Mouse (Mus musculus) CH12.LX (cell line): ENCODE results near the gene Bok. TPM values are rescaled to one million over a fixed set of nuclear protein-coding genes. Genes with fewer than 3 reads are reported as not detected.

ENCODE experiments used
- DNase-seq: peaks from one replicate; pipeline ENCODE4 v3.0.0-alpha.2; 2013; ENCODE audit errors: extremely low read depth
- H3K27ac ChIP-seq: 2 replicates; pipeline ENCODE4 v1.5.1; 2012; ENCODE audit warnings: low read depth, mild to moderate bottlenecking, control low read depth, moderate library complexity; ENCODE audit not compliant: insufficient read depth
- H3K27me3 ChIP-seq: replicated peaks from 2 replicates; pipeline ENCODE3; 2012; ENCODE audit warnings: inconsistent platforms
- H3K36me3 ChIP-seq, 2 experiments: replicated peaks in 1 of 2; 2 replicates each; pipeline versions ENCODE3 to v1.6.1; 2012; ENCODE audit warnings: inconsistent platforms in 1 of 2, low read length in 1 of 2, mild to moderate bottlenecking in 1 of 2, mixed read lengths in 1 of 2, moderate library complexity in 1 of 2; ENCODE audit not compliant: control insufficient read depth in 1 of 2, insufficient read depth in 1 of 2
- H3K4me1 ChIP-seq, 2 experiments: 2 replicates each; pipeline ENCODE4 v1.6.1; 2012; ENCODE audit warnings: inconsistent platforms in 1 of 2, moderate library complexity in 1 of 2; ENCODE audit not compliant: insufficient read depth in 2 of 2, control insufficient read depth in 1 of 2
- H3K4me2 ChIP-seq: 2 replicates; pipeline ENCODE4 v1.6.1; 2012; ENCODE audit warnings: low read depth, mild to moderate bottlenecking, control low read depth; ENCODE audit not compliant: poor library complexity, insufficient read depth, severe bottlenecking
- H3K4me3 ChIP-seq, 3 experiments: fragments of 150-350 bp in 1 of 3; sonication (generic) in 1 of 3; replicated peaks in 1 of 3; 2 replicates each; pipeline versions ENCODE3 to v1.5.1; 2011 to 2012; ENCODE audit warnings: low read depth in 2 of 3, low read length in 2 of 3, mild to moderate bottlenecking in 2 of 3, moderate library complexity in 2 of 3, control low read depth in 1 of 3, improper control_type of control experiment in 1 of 3, inconsistent platforms in 1 of 3, mixed read lengths in 1 of 3; ENCODE audit not compliant: poor library complexity in 1 of 3
- H3K79me2 ChIP-seq: replicated peaks from 2 replicates; pipeline ENCODE4 v1.6.1; 2012; ENCODE audit warnings: mild to moderate bottlenecking, moderate library complexity; ENCODE audit not compliant: control insufficient read depth, poor library complexity, insufficient read depth, severe bottlenecking; ENCODE audit errors: extremely low read depth
- H3K9ac ChIP-seq: 2 replicates; pipeline ENCODE4 v1.6.1; 2012; ENCODE audit warnings: low read depth, mild to moderate bottlenecking, control low read depth, moderate library complexity; ENCODE audit not compliant: insufficient read depth
- H3K9me3 ChIP-seq: replicated peaks from 2 replicates; pipeline ENCODE3; 2012; ENCODE audit warnings: low read length, inconsistent platforms, mixed read lengths
- BHLHE40 ChIP-seq: IDR thresholded peaks from 2 replicates; pipeline ENCODE4 v1.6.1; 2011; ENCODE audit warnings: mild to moderate bottlenecking, low read depth, low read length, improper control_type of control experiment
- ELF1 ChIP-seq: IDR thresholded peaks from 2 replicates; pipeline ENCODE4 v1.6.1; 2014; ENCODE audit warnings: low read depth, mild to moderate bottlenecking, inconsistent platforms, low read length, improper control_type of control experiment
- EP300 ChIP-seq: IDR thresholded peaks from 2 replicates; pipeline ENCODE4 v1.6.1; 2011; ENCODE audit warnings: low read length, improper control_type of control experiment
- IRF4 ChIP-seq: IDR thresholded peaks from 2 replicates; pipeline ENCODE4 v1.6.1; 2014; ENCODE audit warnings: low read depth, mild to moderate bottlenecking, inconsistent platforms, low read length, improper control_type of control experiment
- MYC ChIP-seq: IDR thresholded peaks from 2 replicates; pipeline ENCODE4 v1.6.1; 2011; ENCODE audit warnings: low read depth, mild to moderate bottlenecking, improper control_type of control experiment, low read length
- NRF1 ChIP-seq: IDR thresholded peaks from 2 replicates; pipeline ENCODE4 v1.6.1; 2014; ENCODE audit warnings: low read depth, mild to moderate bottlenecking, inconsistent platforms, low read length, improper control_type of control experiment, moderate library complexity
- PAX5 ChIP-seq: IDR thresholded peaks from 2 replicates; pipeline ENCODE4 v1.6.1; 2012; ENCODE audit warnings: low read length, inconsistent platforms, mixed read lengths
- POLR2A ChIP-seq: IDR thresholded peaks from 2 replicates; pipeline ENCODE4 v1.6.1; 2011; ENCODE audit warnings: low read depth, mild to moderate bottlenecking, improper control_type of control experiment, low read length
- POLR2AphosphoS2 ChIP-seq: IDR thresholded peaks from 2 replicates; pipeline ENCODE4 v1.6.1; 2011; ENCODE audit warnings: low read depth, low read length, improper control_type of control experiment
- SIN3A ChIP-seq: IDR thresholded peaks from 2 replicates; pipeline ENCODE4 v1.6.1; 2012; ENCODE audit warnings: low read length, improper control_type of control experiment, inconsistent platforms
- SMC3 ChIP-seq: IDR thresholded peaks from 2 replicates; pipeline ENCODE4 v1.6.1; 2011; ENCODE audit warnings: low read depth, low read length, improper control_type of control experiment
- UBTF ChIP-seq: IDR thresholded peaks from 2 replicates; pipeline ENCODE4 v1.6.1; 2012; ENCODE audit warnings: low read depth, mild to moderate bottlenecking, inconsistent platforms, low read length, improper control_type of control experiment, moderate library complexity
- USF1 ChIP-seq: IDR thresholded peaks from 2 replicates; pipeline ENCODE4 v1.6.1; 2014; ENCODE audit warnings: low read depth, mild to moderate bottlenecking, inconsistent platforms, low read length, improper control_type of control experiment
- USF2 ChIP-seq: conservative IDR thresholded peaks from 2 replicates; pipeline ENCODE4 v1.6.1; 2011; ENCODE audit warnings: low read depth, low read length, improper control_type of control experiment
- ZKSCAN1 ChIP-seq: IDR thresholded peaks from 2 replicates; pipeline ENCODE4 v1.6.1; 2012; ENCODE audit warnings: low read depth, inconsistent platforms, low read length, improper control_type of control experiment, borderline replicate concordance
- ZMIZ1 ChIP-seq: IDR thresholded peaks from 2 replicates; pipeline ENCODE4 v1.6.1; 2012; ENCODE audit warnings: low read depth, mild to moderate bottlenecking, inconsistent platforms, low read length, improper control_type of control experiment
- dilution Hi-C: fragments of 300-500 bp; cut with MboI; formaldehyde crosslinking; loops from 2 replicates; pipeline ENCODE4 v1.14.3; 2020; ENCODE audit warnings: low sequenced_read_pairs; ENCODE audit not compliant: extremely low pct_unique_long_range_greater_than_20kb, extremely low pct_ligation_motif_present
- in situ Hi-C: fragments of 300-500 bp; cut with MboI; formaldehyde crosslinking; loops from 3 replicates; pipeline ENCODE4 v1.14.3; 2019; ENCODE audit warnings: low sequenced_read_pairs, low pct_ligation_motif_present, low pct_unique_long_range_greater_than_20kb, mixed read lengths
- polyA plus RNA-seq: library from polyadenylated mRNA; unstranded; fragments of >175 nt; gene quantifications from 2 replicates; pipeline ENCODE4 v1.2.1, GENCODE M21; 2012; ENCODE audit warnings: low read depth; ENCODE audit not compliant: insufficient read length
- total RNA-seq, 2 experiments: library from RNA; depleted of rRNA; stranded (reverse); fragments of 300-350 nt in 1 of 2; fragments of >200 nt in 1 of 2; gene quantifications; 2 replicates each; pipeline ENCODE4 v1.2.3; 2012 to 2014

The Bok gene
- total and polyA plus RNA-seq, 3 experiments = 0.08 TPM; not detected in 2

GRCm38 (mm10) chr1:93740671-93741070 lies 55.2 kb downstream of the Bok start:
- Histone ChIP-seq H3K9me3 (no peaks in the 10 kb centered on the region), H3K4me3 (no peak overlapping the region)
- dilution Hi-C loops = no loop called here

GRCm38 (mm10) chr1:93741987-93742386 lies 56.5 kb downstream of the Bok start:
- H3K36me3 ChIP-seq = peaks cover 0 to 66% of the 10 kb centered on the region in 2 experiments
- no peak for DNase-seq
- dilution Hi-C loops = no loop called here
- no peaks in the 10 kb centered on the region for H3K27me3 ChIP-seq
- H3K4me3 ChIP-seq = no peak overlapping the region
- H3K4me2 ChIP-seq = no peak overlapping the region
- H3K9ac ChIP-seq = no peak overlapping the region
- H3K4me1 ChIP-seq = peaks cover 4 to 17% of the 10 kb centered on the region in 2 experiments; a peak in 3 of 4 replicates
- peaks cover 10% of the 10 kb centered on the region for H3K79me2 ChIP-seq
- H3K9me3 ChIP-seq = no peaks in the 10 kb centered on the region
- TF ChIP-seq SMC3 (no peak), BHLHE40 (no peak), USF2 (no peak), PAX5 (no peak), ZKSCAN1 (no peak), IRF4 (no peak), UBTF (no peak), MYC (no peak), POLR2AphosphoS2 (no peak)
- TF ChIP-seq, all 38 proteins: peak for 0
- H3K27ac ChIP-seq = no peak overlapping the region
- in situ Hi-C loops = no loop called here

More at GRCm38 (mm10) chr1:93740671-93741070, 55.2 kb downstream of the Bok start:
- Histone ChIP-seq H3K27me3 (no peaks in the 10 kb centered on the region), H3K36me3 (peaks cover 0 to 64% of the 10 kb centered on the region in 2 experiments), H3K4me1 (peaks cover 4 to 17% of the 10 kb centered on the region in 2 experiments; a peak in 3 of 4 replicates), H3K9ac (no peak overlapping the region), H3K4me2 (no peak overlapping the region), H3K27ac (no peak overlapping the region), H3K79me2 (peaks cover 10% of the 10 kb centered on the region)
- TF ChIP-seq NRF1 (no peak), EP300 (no peak), SMC3 (no peak), ZKSCAN1 (no peak), POLR2A (no peak), USF1 (no peak), ZMIZ1 (no peak), SIN3A (no peak), ELF1 (no peak)
- peak; percentile 6 for DNase-seq
- in situ Hi-C loops = no loop called here
